Mouse (Mus musculus) urinary bladder, postnatal 10 days (tissue): Measurements from ENCODE around the gene Pus1.
"Not testable (repeated sequence)": the region's sequence is repeated elsewhere in the genome, so short reads cannot be mapped to it uniquely, and the experiment has no call there.

Source experiments
- DNase-seq: peaks from one replicate; pipeline ENCODE4 v3.0.0; 2022; ENCODE audit warnings: low spot score

Pus1 gene

GRCm38 (mm10) chr5:110781529-110782238 is 1.2 kb upstream of the Pus1 start:
- DNase-seq = no peak

GRCm38 (mm10) chr5:110780761-110781528 is 486 bp upstream of the Pus1 start:
- no peak for DNase-seq

- DNase-seq = no peak
These were observed 1.0 kb downstream of the Pus1 start for GRCm38 (mm10) chr5:110779276-110779997.

GRCm38 (mm10) chr5:110778263-110778662 is 2.2 kb downstream of the Pus1 start:
- DNase-seq = no peak

- no peak for DNase-seq
These were observed 4.3 kb downstream of the Pus1 start for GRCm38 (mm10) chr5:110776141-110776540.

GRCm38 (mm10) chr5:110774511-110774910 is 5.9 kb downstream of the Pus1 start:
- DNase-seq = no peak

- not testable (repeated sequence) for DNase-seq
These were observed 7.5 kb downstream of the Pus1 start for GRCm38 (mm10) chr5:110772945-110773344.

- peak; percentile 99 for DNase-seq
These were observed 9.9 kb downstream of the Pus1 start, which contains the start of gene Ep400 for GRCm38 (mm10) chr5:110770448-110771158. TSS of gene Ep400 (minus strand) at chr5:110770717.

GRCm38 (mm10) chr5:110770031-110770445 is 10.4 kb downstream of the Pus1 start:
- no peak for DNase-seq

- no peak for DNase-seq
These were observed 11.2 kb downstream of the Pus1 start for GRCm38 (mm10) chr5:110769272-110769671.

- DNase-seq = no peak
These were observed 16.6 kb downstream of the Pus1 start for GRCm38 (mm10) chr5:110763890-110764289.

- no peak for DNase-seq
These were observed 35.4 kb downstream of the Pus1 start for GRCm38 (mm10) chr5:110745021-110745420.

- DNase-seq = no peak
These were observed 40.8 kb downstream of the Pus1 start for GRCm38 (mm10) chr5:110739496-110740275.

GRCm38 (mm10) chr5:110735606-110736005 is 44.9 kb downstream of the Pus1 start:
- no peak for DNase-seq

GRCm38 (mm10) chr5:110733231-110733823 is 47.1 kb downstream of the Pus1 start:
- DNase-seq = no peak

- no peak for DNase-seq
These were observed 49.2 kb downstream of the Pus1 start for GRCm38 (mm10) chr5:110731227-110731626.

GRCm38 (mm10) chr5:110727850-110728249 is 52.6 kb downstream of the Pus1 start:
- no peak for DNase-seq
